Mouse (Mus musculus): ENCODE data around the gene Ccdc42. TPM values are rescaled to one million over a fixed set of nuclear protein-coding genes. Genes with fewer than 3 reads are reported as not detected.

The Ccdc42 gene
- total and polyA plus RNA-seq, 3 experiments, result not detected

DNA sequence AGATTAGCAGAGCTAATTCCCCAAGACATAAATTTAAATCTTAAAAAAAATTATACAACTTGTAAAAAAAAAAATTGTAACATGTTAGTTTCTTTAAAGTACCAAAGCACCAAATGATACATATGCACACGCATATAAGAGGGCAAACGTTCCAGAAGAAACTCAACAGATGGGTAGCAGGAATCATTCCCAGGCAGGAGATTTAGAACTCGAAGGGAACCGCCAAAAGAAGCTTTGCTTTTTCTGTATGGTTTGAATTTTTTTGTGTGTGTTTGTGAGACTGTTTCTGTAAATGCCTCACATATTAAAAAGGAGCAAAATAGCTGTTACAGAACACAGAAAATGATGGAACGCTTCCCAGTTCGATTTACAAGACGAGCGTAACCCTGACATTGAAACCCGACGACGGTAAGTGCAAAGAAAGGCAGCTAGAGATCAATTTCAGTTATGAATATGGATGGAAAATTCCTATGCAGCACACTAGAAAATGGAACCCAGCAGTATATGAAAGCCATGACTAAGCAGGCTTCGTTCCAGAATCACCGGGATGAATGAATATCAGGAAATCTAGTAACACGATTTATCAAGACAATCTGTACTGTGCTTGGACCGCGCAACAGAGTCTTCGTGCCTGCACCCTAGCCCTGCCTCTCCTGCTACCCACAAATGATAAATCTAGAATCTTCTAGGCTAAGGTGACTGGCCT, 44.9 kb downstream of the Ccdc42 start:
- Histone ChIP-seq H3K36me3 (ENCODE audit: control insufficient read depth in 1 of 2, insufficient read depth in 2 of 2, low read length in 2 of 2) (no peaks in the 10 kb centered on the region), H3K27ac (ENCODE audit: control insufficient read depth, low read depth, low read length) (no peak overlapping the region), H3K9me3 (replicated peaks; ENCODE audit: insufficient read depth, low read length) (no peaks in the 10 kb centered on the region), H3K79me2 (ENCODE audit: control insufficient read depth, insufficient read depth, low read length, poor library complexity) (no peaks in the 10 kb centered on the region), H3K4me1 (ENCODE audit: control insufficient read depth in 1 of 2, insufficient read depth in 2 of 2, low read length in 2 of 2) (no peaks in the 10 kb centered on the region), H3K4me3 (ENCODE audit: control insufficient read depth in 1 of 2, insufficient read depth in 1 of 2, low read depth in 2 of 2, low read length in 2 of 2) (no peak overlapping the region), H3K9ac (ENCODE audit: control insufficient read depth, low read depth, low read length, poor library complexity, severe bottlenecking) (no peak overlapping the region), H3K27me3 (ENCODE audit: control insufficient read depth in 1 of 2, insufficient read depth in 2 of 2, low read length in 2 of 2) (peaks cover 3 to 4% of the 10 kb centered on the region in 2 experiments)
- DNase-seq (ENCODE audit: low read depth, low spot score), result no peak
- TF ChIP-seq RAD21 (IDR thresholded peaks at IDR 0.05; ENCODE audit: low read depth, low read length) (no peak), ZC3H11A (IDR thresholded peaks at IDR 0.05; ENCODE audit: low read depth, low read length) (no peak)

DNA sequence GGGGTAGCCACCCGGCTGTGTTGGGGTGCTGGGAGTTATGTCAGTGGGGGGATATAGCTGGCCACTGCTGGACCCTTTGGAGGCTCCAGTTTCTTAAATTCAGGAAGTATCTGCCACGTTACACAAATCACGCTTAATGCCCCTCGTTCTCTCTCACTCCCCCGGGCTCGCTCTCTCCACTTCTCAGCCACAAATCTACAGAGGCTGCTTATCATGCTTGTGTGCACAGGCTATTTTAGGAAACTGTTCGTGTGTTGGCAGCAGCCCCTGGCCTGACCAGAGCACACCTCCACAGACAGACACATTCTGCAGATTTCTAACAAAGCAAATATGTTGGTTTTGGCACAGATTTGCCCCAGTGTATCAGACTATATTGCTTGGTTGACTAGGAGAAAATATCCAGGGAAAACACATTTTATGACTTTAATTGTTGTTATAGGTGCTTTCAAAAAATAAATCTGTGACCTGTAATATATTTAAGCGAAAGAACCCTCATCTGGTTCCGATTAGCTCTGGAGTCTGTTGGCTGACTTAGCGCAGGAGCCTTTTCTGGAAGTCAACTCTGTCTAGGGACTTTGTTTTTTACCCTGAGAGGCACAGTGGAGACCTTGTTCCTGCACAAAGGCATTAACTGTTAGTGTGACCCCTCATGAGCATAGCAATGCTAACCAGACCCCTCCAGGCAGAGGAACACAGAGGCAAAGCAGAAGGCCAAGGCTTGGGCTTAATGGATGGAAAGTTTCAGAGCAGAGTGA, 51.2 kb downstream of the Ccdc42 start:
- H3K79me2 ChIP-seq (ENCODE audit: control insufficient read depth, insufficient read depth, low read length, poor library complexity), result no peaks in the 10 kb centered on the region
- no peaks in the 10 kb centered on the region for H3K9me3 ChIP-seq (replicated peaks; ENCODE audit: insufficient read depth, low read length)
- H3K27me3 ChIP-seq (ENCODE audit: control insufficient read depth in 1 of 2, insufficient read depth in 2 of 2, low read length in 2 of 2), result peaks cover 13 to 14% of the 10 kb centered on the region in 2 experiments
- H3K36me3 ChIP-seq (ENCODE audit: control insufficient read depth in 1 of 2, insufficient read depth in 2 of 2, low read length in 2 of 2), result no peaks in the 10 kb centered on the region
- H3K4me1 ChIP-seq (ENCODE audit: control insufficient read depth in 1 of 2, insufficient read depth in 2 of 2, low read length in 2 of 2), result no peaks in the 10 kb centered on the region
- no peak for DNase-seq (ENCODE audit: low read depth, low spot score)
- no peak overlapping the region for H3K9ac ChIP-seq (ENCODE audit: control insufficient read depth, low read depth, low read length, poor library complexity, severe bottlenecking)
- no peak for TF ChIP-seq POLR2A (IDR thresholded peaks at IDR 0.05; ENCODE audit: control insufficient read depth in 1 of 2, insufficient read depth in 1 of 2, low read depth in 1 of 2, low read length in 2 of 2, poor library complexity in 1 of 2)
- no peak overlapping the region for H3K4me3 ChIP-seq (ENCODE audit: control insufficient read depth in 1 of 2, insufficient read depth in 1 of 2, low read depth in 2 of 2, low read length in 2 of 2)
- no peak overlapping the region for H3K27ac ChIP-seq (ENCODE audit: control insufficient read depth, low read depth, low read length)

DNA sequence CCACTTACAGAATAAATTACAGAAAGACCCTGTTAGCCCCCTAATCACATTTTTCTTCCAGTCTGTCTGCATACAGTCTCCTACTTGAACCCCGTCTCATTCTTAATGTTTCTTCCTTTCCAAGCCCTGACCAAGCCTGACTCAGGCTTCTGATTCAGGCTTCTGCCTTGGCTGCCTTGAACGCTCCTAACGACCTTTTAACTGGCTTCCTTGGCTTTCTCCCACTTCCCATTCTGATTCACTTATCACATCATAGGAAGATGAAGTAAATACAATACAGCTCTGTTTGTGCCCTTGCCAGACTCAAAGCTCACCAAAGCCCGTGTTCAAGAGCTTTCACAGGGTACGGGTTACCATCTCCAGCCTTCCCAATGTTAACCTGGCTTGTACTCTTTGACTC, 54.5 kb downstream of the Ccdc42 start:
- no peaks in the 10 kb centered on the region for H3K4me1 ChIP-seq (ENCODE audit: control insufficient read depth in 1 of 2, insufficient read depth in 2 of 2, low read length in 2 of 2)
- no peak overlapping the region for H3K27ac ChIP-seq (ENCODE audit: control insufficient read depth, low read depth, low read length)
- DNase-seq (ENCODE audit: low read depth, low spot score), result no peak
- peaks cover 26 to 42% of the 10 kb centered on the region in 2 experiments for H3K27me3 ChIP-seq (ENCODE audit: control insufficient read depth in 1 of 2, insufficient read depth in 2 of 2, low read length in 2 of 2)
- H3K4me3 ChIP-seq (ENCODE audit: control insufficient read depth in 1 of 2, insufficient read depth in 1 of 2, low read depth in 2 of 2, low read length in 2 of 2), result no peak overlapping the region
- H3K79me2 ChIP-seq (ENCODE audit: control insufficient read depth, insufficient read depth, low read length, poor library complexity), result no peaks in the 10 kb centered on the region
- no peaks in the 10 kb centered on the region for H3K36me3 ChIP-seq (ENCODE audit: control insufficient read depth in 1 of 2, insufficient read depth in 2 of 2, low read length in 2 of 2)
- H3K9ac ChIP-seq (ENCODE audit: control insufficient read depth, low read depth, low read length, poor library complexity, severe bottlenecking), result no peak overlapping the region
- no peaks in the 10 kb centered on the region for H3K9me3 ChIP-seq (replicated peaks; ENCODE audit: insufficient read depth, low read length)
- no peak for TF ChIP-seq E2F4 (IDR thresholded peaks at IDR 0.05; ENCODE audit: borderline replicate concordance, low read depth, low read length)
- no peak for TF ChIP-seq CTCF (IDR thresholded peaks at IDR 0.05 in 2 of 3, conservative IDR thresholded peaks at IDR 0.05 in 1 of 3; ENCODE audit: control insufficient read depth in 1 of 3, insufficient read depth in 1 of 3, low read depth in 2 of 3, low read length in 3 of 3, poor library complexity in 1 of 3, severe bottlenecking in 1 of 3)
- no peak for TF ChIP-seq CHD2 (IDR thresholded peaks at IDR 0.05; ENCODE audit: low read length)
- TF ChIP-seq USF1 (IDR thresholded peaks at IDR 0.05; ENCODE audit: low read depth, low read length), result no peak
- no peak for TF ChIP-seq JUND (IDR thresholded peaks at IDR 0.05; ENCODE audit: low read depth, low read length)
- TF ChIP-seq MXI1 (IDR thresholded peaks at IDR 0.05; ENCODE audit: low read depth, low read length), result no peak
- no peak for TF ChIP-seq UBTF (IDR thresholded peaks at IDR 0.05; ENCODE audit: borderline replicate concordance, insufficient read depth, low read depth, low read length)
- no peak for TF ChIP-seq POLR2AphosphoS5 (IDR thresholded peaks at IDR 0.05; ENCODE audit: borderline replicate concordance, low read depth, low read length)
- TF ChIP-seq USF2 (IDR thresholded peaks at IDR 0.05; ENCODE audit: borderline replicate concordance in 1 of 2, insufficient read depth in 1 of 2, low read depth in 1 of 2, low read length in 2 of 2), result no peak
- TF ChIP-seq TCF12 (IDR thresholded peaks at IDR 0.05; ENCODE audit: low read depth, low read length), result no peak
- no peak for TF ChIP-seq HCFC1 (IDR thresholded peaks at IDR 0.05; ENCODE audit: low read depth, low read length)
- TF ChIP-seq ZKSCAN1 (IDR thresholded peaks at IDR 0.05; ENCODE audit: low read depth, low read length), result no peak
- no peak for TF ChIP-seq MAZ (IDR thresholded peaks at IDR 0.05; ENCODE audit: low read depth, low read length)
- no peak for TF ChIP-seq GATA1 (IDR thresholded peaks at IDR 0.05; ENCODE audit: low read depth, low read length)
- no peak for TF ChIP-seq ZMIZ1 (IDR thresholded peaks at IDR 0.05; ENCODE audit: low read depth, low read length)
- no peak for TF ChIP-seq NELFE (IDR thresholded peaks at IDR 0.05; ENCODE audit: low read depth, low read length)
- no peak for TF ChIP-seq TBP (IDR thresholded peaks at IDR 0.05; ENCODE audit: low read depth, low read length)
- no peak for TF ChIP-seq MYC (IDR thresholded peaks at IDR 0.05; ENCODE audit: low read depth, low read length)
- TF ChIP-seq POLR2A (IDR thresholded peaks at IDR 0.05; ENCODE audit: control insufficient read depth in 1 of 2, insufficient read depth in 1 of 2, low read depth in 1 of 2, low read length in 2 of 2, poor library complexity in 1 of 2), result no peak
- TF ChIP-seq SIN3A (IDR thresholded peaks at IDR 0.05; ENCODE audit: low read length), result no peak

Measured in MEL (cell line).